In genomic region chr7:96152431-96152830, GRCm38 (mm10) we compare ENCODE assay signal across 9 mouse cellular contexts. TPM values are rescaled to one million over a fixed set of nuclear protein-coding genes. Genes with fewer than 3 reads are reported as not detected.
A peak's percentile ranks its signal among the peaks of the same experiment; 100 is the strongest.
DNase-seq lines count a peak whose midpoint lies in the region; ATAC-seq lines count a peak whose summit lies in the region.
"Had no signal": no experiment of that assay in that cellular context is flagged by ENCODE, and none has a peak within 500 bp of the region (broad histone marks: within the 10 kb centered on the region; RNA-seq: fewer than 3 reads in every experiment).

No protein-coding gene starts in this region.

- no peaks in the 10 kb centered on the region for H3K9me3 ChIP-seq in liver, embryonic 12.5 days (replicated peaks)
- no peaks in the 10 kb centered on the region for H3K9me3 ChIP-seq in embryonic facial prominence, embryonic 14.5 days (ENCODE audit: control insufficient read depth, low read length)
- no peaks in the 10 kb centered on the region for H3K9me3 ChIP-seq in intestine, embryonic 15.5 days
- H3K9me3 ChIP-seq in neural tube, embryonic 14.5 days (ENCODE audit: control insufficient read depth, low read length): no peaks in the 10 kb centered on the region

- H3K36me3 ChIP-seq in liver, embryonic 12.5 days: no peaks in the 10 kb centered on the region
- no peaks in the 10 kb centered on the region for H3K36me3 ChIP-seq in embryonic facial prominence, embryonic 14.5 days (ENCODE audit: control insufficient read depth, insufficient read depth, low read length)
- H3K36me3 ChIP-seq in intestine, embryonic 15.5 days: no peaks in the 10 kb centered on the region
- no peaks in the 10 kb centered on the region for H3K36me3 ChIP-seq in neural tube, embryonic 14.5 days (ENCODE audit: control insufficient read depth, insufficient read depth, low read length)

- no peaks in the 10 kb centered on the region for H3K4me1 ChIP-seq in liver, embryonic 12.5 days
- peaks cover 13% of the 10 kb centered on the region; the same call in 1 of the 2 replicates for H3K4me1 ChIP-seq in embryonic facial prominence, embryonic 14.5 days (ENCODE audit: control insufficient read depth, insufficient read depth, low read length)
- H3K4me1 ChIP-seq in intestine, embryonic 15.5 days (replicated peaks): no peaks in the 10 kb centered on the region
- H3K4me1 ChIP-seq in neural tube, embryonic 14.5 days (ENCODE audit: control insufficient read depth, insufficient read depth, low read length): no peaks in the 10 kb centered on the region; the same call in 1 of the 2 replicates

- H3K4me2 ChIP-seq in liver, embryonic 12.5 days: peak overlapping the region; percentile 55
- peak overlapping the region; percentile 52 for H3K4me2 ChIP-seq in embryonic facial prominence, embryonic 14.5 days (ENCODE audit: low read depth, low read length)
- peak overlapping the region; percentile 67 for H3K4me2 ChIP-seq in intestine, embryonic 15.5 days (replicated peaks)
- peak overlapping the region; percentile 46; the same call in 1 of the 2 replicates for H3K4me2 ChIP-seq in neural tube, embryonic 14.5 days (ENCODE audit: low read depth, low read length)

- no peak for ATAC-seq in liver, embryonic 12.5 days
- no peak for ATAC-seq in embryonic facial prominence, embryonic 14.5 days (ENCODE audit: low read depth)
- peak; percentile 2; the same call in 1 of the 2 replicates for ATAC-seq in intestine, embryonic 15.5 days
- 0 out of 2 replicates have a peak, but pooled peaks have one; percentile 1 for ATAC-seq in neural tube, embryonic 14.5 days (ENCODE audit: low read depth)

- no peaks in the 10 kb centered on the region for H3K27me3 ChIP-seq in liver, embryonic 12.5 days (replicated peaks)
- H3K27me3 ChIP-seq in embryonic facial prominence, embryonic 14.5 days (replicated peaks; ENCODE audit: control insufficient read depth, insufficient read depth, low read length): no peaks in the 10 kb centered on the region
- H3K27me3 ChIP-seq in intestine, embryonic 15.5 days (replicated peaks): no peaks in the 10 kb centered on the region
- no peaks in the 10 kb centered on the region for H3K27me3 ChIP-seq in neural tube, embryonic 14.5 days (ENCODE audit: control insufficient read depth, insufficient read depth, low read length)

- no peak overlapping the region for H3K4me3 ChIP-seq in liver, embryonic 12.5 days
- peak overlapping the region; percentile 36 for H3K4me3 ChIP-seq in embryonic facial prominence, embryonic 14.5 days (ENCODE audit: low read depth, low read length)
- H3K4me3 ChIP-seq in intestine, embryonic 15.5 days (replicated peaks): no peak overlapping the region
- peak overlapping the region; percentile 9; the same call in 1 of the 2 replicates for H3K4me3 ChIP-seq in neural tube, embryonic 14.5 days (ENCODE audit: low read depth, low read length)

- WGBS in liver, embryonic 12.5 days (ENCODE audit: insufficient replicate concordance): 9% methylated on average over 4 of the region's 4 CpGs
- WGBS in embryonic facial prominence, embryonic 14.5 days: 13% methylated on average over 4 of the region's 4 CpGs
- WGBS in intestine, embryonic 15.5 days: 32% methylated on average over 4 of the region's 4 CpGs
- WGBS in neural tube, embryonic 14.5 days: 7% methylated on average over 4 of the region's 4 CpGs

- no peak overlapping the region for H3K27ac ChIP-seq in liver, embryonic 12.5 days
- H3K27ac ChIP-seq in embryonic facial prominence, embryonic 14.5 days (replicated peaks; ENCODE audit: low read depth, low read length): no peak overlapping the region
- no peak overlapping the region for H3K27ac ChIP-seq in intestine, embryonic 15.5 days
- H3K27ac ChIP-seq in neural tube, embryonic 14.5 days (ENCODE audit: low read depth, low read length): 0 out of 2 replicates have a peak overlapping the region, but pooled peaks have one; percentile 18
- H3K27ac ChIP-seq: gastrocnemius, adult 2 months had no signal

- H3K9ac ChIP-seq in liver, embryonic 12.5 days: no peak overlapping the region
- H3K9ac ChIP-seq in embryonic facial prominence, embryonic 14.5 days (ENCODE audit: low read depth, low read length): no peak overlapping the region; the same call in 1 of the 2 replicates
- H3K9ac ChIP-seq in intestine, embryonic 15.5 days: no peak overlapping the region
- H3K9ac ChIP-seq in neural tube, embryonic 14.5 days (replicated peaks; ENCODE audit: low read depth, low read length): no peak overlapping the region

- DNase-seq in liver: no peak
- no peak for DNase-seq in embryonic facial prominence, embryonic 14.5 days (ENCODE audit: low spot score)
- DNase-seq in cerebellum, adult 9-10 months: no peak
- DNase-seq in left cerebral cortex, adult 8-10 months (ENCODE audit: low spot score in 2 of 2): no peak
- no peak for DNase-seq in frontal cortex, postnatal 10 days (ENCODE audit: low spot score in 2 of 2)

RNA-seq across cellular contexts. Expression of gene Tenm4, which starts 18.6 kb away (rescaled TPM):
- 1.9 and 2.3 TPM in 2 replicates for polyA plus RNA-seq in liver, embryonic 12.5 days (2016; fragmentation: Nextera tagmentation; extraction: Ambion mirVana)
- polyA plus RNA-seq in embryonic facial prominence, embryonic 14.5 days (2014; fragmentation: Nextera tagmentation; extraction: Ambion mirVana): 31.3 and 33.4 TPM in 2 replicates
- polyA plus RNA-seq in intestine, embryonic 15.5 days (2015; fragmentation: Nextera tagmentation; extraction: Ambion mirVana): 22.0 and 25.9 TPM in 2 replicates
- 50.0 and 54.8 TPM in 2 replicates for polyA plus RNA-seq in neural tube, embryonic 14.5 days (2014; fragmentation: Nextera tagmentation; extraction: Ambion mirVana)
- 100 to 1,000 TPM; 118 to 143 (median 135) TPM for total RNA-seq in left cerebral cortex, adult 8-10 months (2022)

Comparison
In these comparisons a context has a peak if more than half of its experiments do, and no peak if none do; other contexts are left out.
1. ATAC-seq: peak in intestine, embryonic 15.5 days (single experiment) and neural tube, embryonic 14.5 days (single experiment); none in liver, embryonic 12.5 days (single experiment) and embryonic facial prominence, embryonic 14.5 days (single experiment).
2. H3K4me3 ChIP-seq: peak in embryonic facial prominence, embryonic 14.5 days (single experiment) and neural tube, embryonic 14.5 days (single experiment); none in liver, embryonic 12.5 days (single experiment) and intestine, embryonic 15.5 days (single experiment).
3. Peak in every context shown above with its lines, with median percentiles within 50 percentile points of each other: H3K4me2 ChIP-seq.